Mouse (Mus musculus) gastrocnemius, postnatal 14 days (tissue): Measurements from ENCODE around the gene Wdr20. TPM values are rescaled to one million over a fixed set of nuclear protein-coding genes. Genes with fewer than 3 reads are reported as not detected.

Experiments
- DNase-seq: peaks from one replicate; pipeline ENCODE4 v3.0.0; 2021; ENCODE audit warnings: mixed read lengths
- intact Hi-C: fragments of 180-260 bp; cut with DNase I; formaldehyde crosslinking; loops from one replicate; pipeline ENCODE4 v1.15.1; 2025; ENCODE audit warnings: low total_unique reads
- total RNA-seq, 2 experiments: library from RNA; stranded (reverse); gene quantifications; 2 replicates each; pipeline ENCODE4 v1.2.3; 2021

Gene Wdr20
- total RNA-seq, 2 experiments from 2014 or later = 19.1 to 20.3 TPM

DNA sequence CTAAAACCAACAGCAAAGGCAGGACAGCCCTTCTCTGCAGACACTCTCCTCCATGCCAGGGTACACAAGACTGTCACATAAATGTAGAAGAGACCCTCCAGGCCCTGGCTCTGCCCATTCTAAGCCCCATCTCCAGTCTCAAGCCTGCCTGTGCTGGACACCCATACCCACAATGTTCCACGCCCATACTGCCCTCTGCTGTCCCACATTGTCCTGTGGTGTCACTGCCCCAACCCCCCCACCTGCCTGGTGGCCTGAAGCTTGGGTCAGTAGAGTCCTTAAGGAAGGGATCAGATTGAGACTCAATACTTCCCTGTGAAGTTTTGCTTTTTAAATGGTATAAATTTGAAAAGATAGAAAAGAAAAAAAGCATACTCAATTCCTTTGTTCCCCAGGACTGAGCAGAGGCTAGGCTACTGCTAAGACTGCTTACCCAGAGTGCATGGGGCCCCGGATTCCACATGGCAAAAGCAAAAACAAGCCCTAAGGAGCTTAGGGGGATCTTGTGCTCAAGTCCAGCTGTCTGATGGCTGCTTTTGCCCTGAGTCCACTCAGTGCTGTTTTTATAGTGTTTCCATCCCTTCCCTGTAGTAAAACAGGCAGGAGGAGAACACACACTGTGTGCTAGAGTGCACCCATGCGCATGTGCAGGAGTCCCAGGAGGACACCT is 68.7 kb downstream of the Wdr20 start:
- no peak for DNase-seq
- intact Hi-C loops = no loop called here

DNA sequence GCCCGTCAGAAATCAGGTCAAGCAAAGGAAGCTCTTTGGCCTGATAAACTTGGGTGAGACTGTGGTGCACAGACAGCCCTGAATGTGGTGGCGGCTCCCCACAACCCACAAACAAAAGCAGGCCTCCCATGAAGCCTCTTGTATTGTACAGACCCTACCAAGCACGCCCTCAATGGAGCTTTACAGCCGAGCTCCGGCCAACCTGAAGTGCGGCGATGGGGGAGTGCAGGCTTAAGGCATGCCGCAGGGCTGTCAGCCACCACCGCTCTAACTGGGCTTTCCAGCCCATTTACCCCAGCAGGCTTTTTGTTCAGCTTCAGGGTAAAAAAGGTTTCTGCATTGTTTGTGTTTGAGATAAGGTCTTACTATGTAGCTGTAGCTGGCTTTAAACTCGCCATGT is 70.7 kb downstream of the Wdr20 start:
- intact Hi-C loops = no loop called here
- no peak for DNase-seq

DNA sequence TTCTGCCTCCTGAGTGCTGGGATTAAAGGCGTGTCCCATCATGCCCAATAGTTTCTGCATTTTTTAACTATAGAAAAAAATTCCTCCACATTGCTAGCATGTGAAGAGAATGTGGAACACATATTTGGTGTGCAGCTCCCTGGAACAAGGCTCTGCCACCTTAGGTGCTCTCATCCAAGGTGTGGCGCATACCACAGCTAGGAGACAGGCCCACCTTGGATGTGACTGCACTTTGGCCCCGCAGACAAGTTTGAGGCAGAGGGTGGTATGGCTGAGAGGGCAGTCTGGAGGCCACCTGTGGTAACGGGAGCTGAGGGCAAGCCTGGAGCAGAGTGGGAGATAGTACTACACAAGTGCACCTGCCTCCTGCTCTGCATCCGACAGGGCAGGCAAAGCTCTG is 71.1 kb downstream of the Wdr20 start:
- intact Hi-C loops = no loop called here
- DNase-seq = no peak

DNA sequence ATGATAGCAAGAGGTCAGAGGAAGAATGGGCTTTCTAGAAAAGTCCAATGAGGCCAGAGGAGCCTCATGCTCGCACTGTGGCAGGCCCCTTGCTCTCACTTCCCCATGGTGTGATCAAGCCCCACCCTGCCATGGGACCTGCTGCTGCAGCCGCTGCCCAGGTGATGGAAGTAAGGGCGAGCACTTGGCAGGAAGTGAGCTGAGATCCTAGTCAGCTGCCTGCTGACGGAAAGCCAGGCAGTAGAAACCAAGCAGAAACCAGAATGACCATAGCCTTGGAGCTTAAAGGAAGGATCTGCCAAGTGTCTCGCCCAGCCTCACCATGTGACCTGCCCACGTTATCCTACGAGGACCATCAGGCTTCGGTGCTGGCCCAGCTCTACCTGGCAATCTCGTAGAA is 75.4 kb downstream of the Wdr20 start:
- DNase-seq = no peak
- intact Hi-C loops = no loop called here

DNA sequence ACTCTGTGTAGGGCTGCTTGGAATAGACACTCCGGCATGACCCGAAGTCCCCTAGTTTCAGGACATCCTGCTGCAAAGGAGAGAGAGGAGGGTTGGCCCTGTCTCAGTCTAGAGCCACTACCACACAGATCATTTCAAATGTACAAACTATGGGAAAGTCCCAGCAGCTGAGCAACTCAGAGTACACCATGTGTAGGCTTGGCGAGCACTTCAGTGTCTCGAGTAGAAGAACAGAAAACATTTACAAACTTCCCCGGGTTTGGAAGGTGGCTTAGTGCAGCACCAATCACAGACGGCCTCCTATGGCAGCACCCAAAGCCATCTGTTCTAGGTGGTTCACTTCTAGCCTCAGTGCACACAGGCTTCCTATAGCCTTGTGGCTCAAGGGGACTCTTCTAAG is 75.9 kb downstream of the Wdr20 start:
- intact Hi-C loops = no loop called here
- DNase-seq = no peak

DNA sequence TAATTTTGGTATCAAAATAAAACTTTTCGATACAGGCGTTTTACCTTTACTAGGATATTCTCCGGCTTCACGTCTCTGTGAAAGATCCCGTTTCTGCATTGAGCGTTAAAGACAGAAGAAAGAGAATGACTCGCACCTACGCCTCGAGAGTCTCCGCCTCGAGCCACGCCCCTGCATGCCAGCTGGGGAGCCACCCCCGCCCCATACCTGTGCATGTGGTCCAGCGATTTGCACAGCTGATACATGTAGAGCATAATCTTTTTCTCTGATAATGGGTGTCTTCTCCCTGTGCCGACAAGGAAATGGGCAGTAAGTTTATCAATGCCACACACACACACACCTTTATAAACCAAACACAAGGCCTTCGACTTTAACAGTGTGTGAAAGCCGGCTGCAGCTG is 77.2 kb downstream of the Wdr20 start:
- no peak for DNase-seq
- intact Hi-C loops = no loop called here

DNA sequence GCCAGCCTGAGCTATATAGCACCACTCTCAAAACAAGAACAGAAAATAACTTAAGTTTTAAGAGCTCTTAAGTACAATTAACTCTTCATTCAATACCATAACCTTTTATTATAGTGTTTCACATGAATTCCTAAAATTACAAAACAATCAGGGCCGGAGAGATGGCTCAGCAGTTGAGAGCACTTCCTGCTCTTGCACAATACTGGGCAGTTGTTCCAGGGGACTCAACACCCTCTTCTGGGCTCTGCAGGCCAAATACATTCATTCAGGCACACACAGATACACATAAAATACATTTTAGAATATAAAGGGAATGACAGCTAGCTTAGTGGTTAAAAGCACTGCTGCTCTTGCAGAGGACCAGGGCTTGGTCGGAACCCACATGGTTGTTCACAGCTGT is 79.1 kb downstream of the Wdr20 start:
- intact Hi-C loops = no loop called here
- no peak for DNase-seq

DNA sequence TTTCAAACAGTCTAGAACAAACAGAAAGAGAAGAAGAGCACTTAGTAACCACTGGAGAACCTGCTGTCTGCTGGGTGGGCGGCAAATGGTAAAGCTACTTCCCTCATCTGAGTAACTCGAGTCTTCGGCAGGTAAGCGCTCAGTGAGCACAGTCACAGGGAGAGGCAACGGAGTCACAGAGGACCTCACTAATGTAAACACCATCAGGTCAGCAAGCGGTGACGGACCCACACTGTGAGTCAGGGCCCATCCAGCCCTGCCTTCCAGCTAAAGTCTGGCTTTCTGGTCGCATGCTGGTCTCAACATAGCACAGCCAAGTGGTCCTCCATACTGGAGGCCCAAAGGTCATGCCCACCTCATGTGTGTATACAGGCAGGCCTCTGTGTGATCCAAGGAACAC is 81.6 kb downstream of the Wdr20 start:
- DNase-seq = no peak
- intact Hi-C loops = no loop called here

DNA sequence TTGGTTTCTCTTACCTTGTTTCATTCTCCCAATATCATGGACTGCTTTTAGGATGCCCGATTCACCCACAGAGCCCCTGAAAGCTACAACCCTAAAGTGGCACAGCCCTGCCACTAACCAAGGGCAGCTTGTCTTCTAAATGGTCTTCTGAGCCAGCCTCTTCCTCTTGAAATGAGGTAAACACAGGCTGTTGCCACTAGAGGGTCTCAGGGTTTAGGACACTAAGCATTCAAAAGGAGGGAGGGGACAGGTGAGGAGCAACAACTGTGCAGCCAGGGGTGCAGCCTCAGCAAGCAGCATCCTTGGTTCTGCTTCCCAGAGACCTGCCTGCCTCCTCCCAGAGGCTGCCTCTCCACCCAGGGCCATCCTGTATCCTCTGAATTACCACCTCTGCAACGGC is 84.0 kb downstream of the Wdr20 start:
- intact Hi-C loops = no loop called here
- DNase-seq = no peak

DNA sequence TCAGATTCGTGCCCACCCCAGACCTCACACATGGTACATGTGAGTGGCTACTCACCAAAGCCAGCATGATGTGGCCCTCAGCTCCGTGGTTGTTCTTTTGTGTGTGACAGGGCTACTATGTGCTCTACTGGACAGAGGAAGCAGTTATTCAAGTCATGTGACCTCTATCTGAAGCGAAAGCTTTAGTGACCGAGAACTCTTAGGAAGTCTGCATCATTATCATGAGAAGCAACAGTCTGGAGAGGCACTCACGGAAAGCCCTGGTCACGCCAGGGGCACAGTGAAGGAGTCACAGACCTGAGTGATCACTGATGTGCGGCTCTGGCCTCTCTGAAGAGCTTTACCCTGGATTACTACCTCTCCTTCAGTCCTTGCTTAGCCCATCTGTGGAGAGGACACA is 84.6 kb downstream of the Wdr20 start:
- DNase-seq = no peak
- intact Hi-C loops = no loop called here

DNA sequence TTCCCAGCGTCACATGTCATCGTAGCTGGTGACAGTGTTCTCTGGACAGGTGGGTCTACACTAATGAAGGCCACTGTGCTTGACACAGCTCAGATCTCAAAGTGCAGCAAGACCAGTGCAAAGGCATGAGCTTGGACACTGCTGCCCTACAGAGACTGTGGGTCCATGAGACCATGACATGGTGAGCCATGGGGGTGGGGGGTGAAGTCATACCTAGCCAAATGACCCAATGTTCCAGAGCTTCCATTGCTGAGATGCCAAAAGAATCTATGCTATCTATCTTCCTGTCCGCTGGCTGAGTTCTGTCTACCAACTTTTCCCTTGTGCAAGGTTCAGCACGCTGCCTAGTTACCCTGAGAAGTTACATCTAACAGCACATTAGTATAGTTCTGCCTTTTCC is 91.2 kb downstream of the Wdr20 start:
- intact Hi-C loops = no loop called here

DNA sequence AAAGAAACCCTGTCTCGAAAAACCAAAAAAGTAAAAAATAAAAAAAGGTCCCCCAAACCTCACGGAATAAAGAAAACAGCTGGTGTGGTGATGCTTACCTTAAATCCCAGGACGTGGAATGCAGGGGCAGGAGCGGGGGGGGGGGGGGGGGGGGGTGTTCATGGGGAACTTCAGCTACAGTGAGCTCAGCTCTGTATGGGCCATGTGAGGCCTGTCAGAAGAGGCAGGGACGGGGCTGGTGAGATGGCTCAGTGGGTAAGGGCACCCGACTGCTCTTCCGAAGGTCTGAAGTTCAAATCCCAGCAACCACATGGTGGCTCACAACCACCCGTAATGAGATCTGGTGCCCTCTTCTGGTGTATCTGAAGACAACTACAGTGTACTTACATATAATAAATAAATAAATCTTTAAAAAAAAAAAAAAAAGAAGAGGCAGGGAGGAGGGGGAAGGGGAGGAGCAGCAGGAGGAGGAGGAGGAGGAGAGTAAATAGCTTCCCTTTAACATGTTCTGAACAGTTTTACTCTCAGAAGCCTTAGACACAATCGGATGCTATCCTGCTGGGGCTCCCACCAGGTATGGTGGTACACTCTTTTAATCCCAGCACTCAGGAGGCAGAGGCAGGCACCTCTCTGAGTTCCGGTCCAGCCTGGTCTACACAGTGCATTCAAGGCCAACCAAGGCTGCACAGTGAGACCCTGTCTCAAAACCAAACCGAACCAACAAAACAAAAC is 92.7 kb downstream of the Wdr20 start:
- DNase-seq = no peak
- intact Hi-C loops = loop anchor here (10.0 kb wide), 2 partner anchors 106 to 396 kb away; no protein-coding TSS in a partner anchor

More for the DNA sequence above, 91.2 kb downstream of the Wdr20 start:
- DNase-seq = no peak

DNA sequence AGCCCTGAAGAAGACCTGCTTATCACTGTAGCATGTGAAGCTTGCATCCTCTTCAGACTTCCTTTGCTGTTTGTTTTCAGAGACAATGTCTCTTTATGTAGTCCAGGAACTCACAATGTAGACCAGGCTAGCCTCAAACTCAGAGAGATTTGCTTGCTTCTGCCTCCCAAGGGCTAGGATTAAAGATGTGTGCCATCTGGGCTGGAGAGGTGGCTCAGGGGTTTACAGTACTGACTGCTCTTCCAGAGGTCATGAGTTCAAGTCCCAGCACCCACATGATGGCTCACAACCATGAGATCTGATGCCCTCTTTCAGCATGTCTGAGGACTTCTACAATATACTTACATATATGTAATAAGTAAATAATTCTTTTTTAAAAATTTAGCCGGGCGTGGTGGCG is 97.4 kb downstream of the Wdr20 start:
- DNase-seq = no peak
- intact Hi-C loops = loop anchor here (10.0 kb wide), 2 partner anchors 110 to 400 kb away; no protein-coding TSS in a partner anchor

DNA sequence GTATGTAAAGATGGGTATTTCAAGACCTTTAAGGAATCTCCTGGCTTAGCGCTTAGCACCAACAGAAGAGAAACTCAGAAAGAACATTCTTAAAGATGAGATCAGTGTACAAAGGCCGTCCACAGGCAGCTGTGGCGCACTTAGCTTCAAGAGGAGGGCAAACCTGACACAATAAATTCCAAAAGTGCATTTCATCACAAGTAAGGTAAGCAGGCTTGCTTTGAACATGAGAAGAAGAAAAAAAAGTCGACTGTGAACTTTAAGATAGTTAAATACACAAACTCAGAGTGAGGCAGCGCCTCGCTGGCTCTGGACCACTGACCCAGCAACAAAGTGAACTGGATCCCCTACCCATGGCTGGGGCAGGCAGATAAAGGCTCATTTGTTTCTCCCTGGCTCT is 99.0 kb downstream of the Wdr20 start:
- intact Hi-C loops = loop anchor here (10.0 kb wide), 2 partner anchors 112 to 402 kb away; no protein-coding TSS in a partner anchor
- no peak for DNase-seq

DNA sequence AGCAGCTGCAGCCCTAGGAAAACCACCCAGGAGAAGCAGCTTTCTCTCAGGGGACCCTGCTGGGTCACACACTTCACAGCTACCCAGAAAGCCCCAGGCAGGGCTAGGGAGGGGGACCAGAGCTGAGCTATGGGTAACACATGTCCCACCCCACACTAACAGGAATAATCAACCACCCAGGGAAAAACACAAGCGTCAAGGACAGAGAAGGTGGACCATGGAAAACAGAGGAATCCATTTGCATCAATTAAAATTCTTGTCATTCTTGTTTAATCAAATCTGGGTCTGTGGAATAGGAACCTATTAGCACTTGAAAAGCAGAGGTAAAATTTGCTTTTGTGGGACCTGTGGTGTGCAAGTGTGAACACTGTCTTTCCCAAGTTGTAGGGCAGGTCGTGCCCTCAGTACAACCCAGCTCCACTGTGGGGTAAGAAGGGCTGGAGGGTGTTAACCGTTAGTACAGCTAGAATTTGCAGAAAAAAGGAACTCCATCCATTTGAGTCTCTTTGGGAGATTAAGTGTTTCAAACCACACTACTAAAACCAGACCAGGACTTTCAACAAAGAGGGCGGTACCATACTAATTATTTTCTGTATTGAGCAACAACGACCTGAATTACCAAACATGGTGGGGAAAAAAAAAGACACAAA is 99.6 kb downstream of the Wdr20 start:
- intact Hi-C loops = loop anchor here (10.0 kb wide), 2 partner anchors 113 to 403 kb away; no protein-coding TSS in a partner anchor
- no peak for DNase-seq

DNA sequence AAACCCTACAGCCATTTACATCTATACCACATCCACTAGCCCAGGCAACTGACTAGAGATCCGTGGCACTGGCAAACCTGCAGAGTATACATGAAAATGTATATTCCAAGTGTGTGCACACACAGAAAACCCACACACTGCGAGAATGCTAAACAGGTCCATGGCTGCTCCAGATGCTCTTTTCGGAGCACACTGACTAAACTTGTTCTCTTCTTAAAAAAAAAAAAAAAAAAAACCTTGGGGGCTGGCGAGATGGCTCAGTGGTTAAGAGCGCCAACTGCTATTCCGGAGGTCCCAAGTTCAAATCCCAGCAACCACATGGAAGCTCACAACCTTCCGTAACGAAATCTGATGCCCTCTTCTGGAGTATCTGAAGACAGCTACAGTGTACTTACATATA is 100.1 kb downstream of the Wdr20 start:
- intact Hi-C loops = loop anchor here (10.0 kb wide), 2 partner anchors 113 to 403 kb away; no protein-coding TSS in a partner anchor
- no peak for DNase-seq

DNA sequence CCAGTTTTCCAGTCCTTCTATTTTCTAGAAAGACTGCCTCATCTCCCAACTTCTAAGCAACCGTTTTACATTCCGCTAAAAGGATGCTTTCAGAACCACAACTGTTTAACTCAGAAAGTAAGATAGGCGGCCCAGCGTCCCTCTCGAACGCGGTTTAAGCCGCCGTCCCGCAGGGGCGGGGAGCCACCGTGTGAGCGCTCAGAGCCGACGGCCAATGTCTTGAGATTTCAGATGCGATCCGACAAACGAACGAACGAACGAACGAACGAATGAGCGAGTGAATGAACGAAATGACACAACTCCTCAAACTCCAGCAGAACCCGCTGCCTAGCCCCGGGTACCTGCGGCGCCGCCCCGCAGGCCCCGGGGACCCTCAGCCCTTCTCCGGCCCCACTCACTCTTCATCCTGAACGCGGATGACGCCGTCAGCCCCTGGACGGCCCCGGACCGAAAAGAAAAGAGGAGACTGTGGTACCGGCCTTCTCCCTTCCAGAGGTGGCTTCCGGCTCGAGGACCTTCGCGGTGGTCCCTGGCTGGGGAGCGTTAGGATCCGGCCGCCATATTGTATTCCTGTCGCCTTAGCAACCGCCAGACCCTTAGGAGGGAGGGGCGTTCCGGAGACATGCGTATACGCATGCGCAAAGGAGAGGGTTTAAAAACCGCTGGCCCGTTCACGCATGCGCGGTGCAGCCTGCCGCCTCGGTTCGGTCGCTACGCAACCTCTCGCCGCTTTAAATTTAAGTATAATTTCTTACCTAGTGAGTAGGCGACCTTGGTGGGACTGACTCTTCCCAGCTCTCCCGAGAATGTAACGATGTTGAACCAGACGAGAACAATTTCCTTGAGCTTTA is 102.8 kb downstream of the Wdr20 start, which contains the start of gene Mok:
Gene Mok, minus strand, starts transcription at position 592 of the 851 bp plus-strand sequence.
- intact Hi-C loops = loop anchor here (5.0 kb wide), 1 partner anchor 243 kb away; no protein-coding TSS in a partner anchor

DNA sequence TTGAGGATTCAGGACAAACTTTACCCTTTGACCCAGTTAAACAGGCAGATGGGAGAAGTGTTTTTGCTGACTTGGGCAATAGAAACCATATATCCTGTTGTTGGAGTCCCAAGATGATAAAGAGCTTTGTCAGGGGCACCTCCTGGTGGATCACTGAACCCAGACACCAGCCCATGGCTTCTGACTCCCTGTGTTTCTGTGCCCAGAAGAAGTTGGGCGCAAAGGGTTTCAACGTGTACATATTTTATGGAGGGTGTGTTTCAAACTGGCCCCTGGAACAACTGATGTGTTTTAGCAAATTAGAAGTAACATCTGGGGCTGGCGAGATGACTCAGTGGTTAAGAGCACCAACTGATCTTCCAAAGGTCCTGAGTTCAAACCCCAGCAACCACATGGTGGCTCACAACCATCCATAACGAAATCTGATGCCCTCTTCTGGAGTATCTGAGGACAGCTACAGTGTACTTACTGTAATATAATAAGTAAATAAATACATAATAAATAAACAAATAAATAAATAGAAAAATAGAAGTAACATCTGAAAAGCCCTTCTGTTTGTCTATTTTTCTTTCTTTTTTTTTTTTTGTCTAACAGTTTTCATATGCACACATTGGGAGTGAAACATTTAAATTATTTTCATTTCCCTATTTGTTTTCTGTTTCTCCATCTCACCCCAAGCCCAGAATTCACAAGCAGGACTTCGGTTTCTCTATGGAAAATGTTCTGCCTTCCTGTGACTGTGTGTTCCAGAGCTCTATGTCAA is 104.2 kb downstream of the Wdr20 start:
- intact Hi-C loops = loop anchor here (5.0 kb wide), 1 partner anchor 245 kb away; no protein-coding TSS in a partner anchor
- DNase-seq = no peak

More for the DNA sequence above, 102.8 kb downstream of the Wdr20 start, which contains the start of gene Mok:
- DNase-seq = peak; percentile 94
